Mouse (Mus musculus) B cell, adult (primary cell): Measurements from ENCODE around the gene Gm15091. TPM values are rescaled to one million over a fixed set of nuclear protein-coding genes. Genes with fewer than 3 reads are reported as not detected.

ENCODE experiments used
- total RNA-seq: library from RNA; stranded (reverse); gene quantifications from 4 replicates; pipeline ENCODE4 v1.2.4, GENCODE M21; 2023; ENCODE audit not compliant: inconsistent age

The Gm15091 gene
- not detected in 4 replicates for total RNA-seq

DNA sequence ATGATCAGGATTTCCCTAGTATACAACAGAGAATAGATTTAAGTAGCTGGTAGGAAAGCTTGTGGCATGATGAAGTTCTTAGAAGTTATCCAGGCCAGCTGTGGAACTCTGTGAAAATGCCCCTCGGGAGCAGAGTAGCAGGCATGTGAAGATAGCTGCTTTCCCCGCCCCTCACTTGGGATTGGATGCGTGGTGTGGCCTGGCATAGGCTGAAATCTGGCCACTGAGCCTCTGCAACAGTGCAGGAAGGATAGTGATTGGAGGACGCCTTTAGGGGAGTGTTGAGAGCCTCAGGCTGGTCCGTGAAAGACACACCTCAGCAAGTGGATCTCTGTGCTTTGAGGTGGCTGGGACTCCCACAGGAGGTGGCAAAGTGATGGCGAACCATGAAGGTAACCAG is at the start of gene Gm15091:
Gm15091 (plus strand) TSS at position 301 of the 400 bp plus-strand sequence.

Other genes starting within 250 kb of the Gm15091 start
- gene Gm15097, start 157.2 kb upstream of the Gm15091 start, total RNA-seq, result not detected in 4 replicates